Mouse (Mus musculus) kidney, postnatal 0 days (tissue): ENCODE results near the gene Csf2. TPM values are rescaled to one million over a fixed set of nuclear protein-coding genes. Genes with fewer than 3 reads are reported as not detected.

Experiments used
- ATAC-seq: fragments of 200-750 bp; cut with Nextera tagmentation; replicated peaks from 2 replicates; pipeline ENCODE4 v1.8.0; 2017; ENCODE audit warnings: low read depth, moderate number of reproducible peaks, moderate TSS enrichment, moderate library complexity; ENCODE audit not compliant: low FRiP score
- DNase-seq: peaks from one replicate; pipeline ENCODE4 v3.0.0-alpha.2; 2016; ENCODE audit warnings: low spot score
- H3K27ac ChIP-seq: fragments of 300-500 bp; sonication (generic); 2 replicates; pipeline ENCODE4 v1.5.1; 2014; ENCODE audit warnings: mild to moderate bottlenecking
- H3K27me3 ChIP-seq: fragments of 300-500 bp; sonication (generic); 2 replicates; pipeline ENCODE4 v1.6.1; 2014; ENCODE audit warnings: low read length, mixed read lengths; ENCODE audit not compliant: insufficient read depth
- H3K36me3 ChIP-seq: fragments of 300-500 bp; sonication (generic); 2 replicates; pipeline ENCODE4 v1.6.1; 2014; ENCODE audit warnings: low read length, mixed read lengths; ENCODE audit not compliant: insufficient read depth
- H3K4me1 ChIP-seq: fragments of 300-500 bp; sonication (generic); replicated peaks from 2 replicates; pipeline ENCODE4 v1.6.1; 2014; ENCODE audit warnings: antibody characterized with exemption, low read length, mixed read lengths; ENCODE audit not compliant: insufficient read depth
- H3K4me2 ChIP-seq: fragments of 300-500 bp; sonication (generic); 2 replicates; pipeline ENCODE4 v1.6.1; 2014; ENCODE audit warnings: mild to moderate bottlenecking, low read length, moderate library complexity, mixed read lengths
- H3K4me3 ChIP-seq: fragments of 300-500 bp; sonication (generic); replicated peaks from 2 replicates; pipeline ENCODE4 v1.5.1; 2014; ENCODE audit warnings: low read depth, low read length
- H3K9ac ChIP-seq: fragments of 300-500 bp; sonication (generic); 2 replicates; pipeline ENCODE4 v1.6.1; 2014; ENCODE audit warnings: low read depth, low read length
- H3K9me3 ChIP-seq: fragments of 300-500 bp; sonication (generic); replicated peaks from 2 replicates; pipeline ENCODE4 v1.6.1; 2016; ENCODE audit warnings: low read length, inconsistent platforms, mixed read lengths
- CTCF ChIP-seq: IDR thresholded peaks from 2 replicates; pipeline ENCODE4 v1.5.1; 2016; ENCODE audit warnings: antibody characterized with exemption, low read depth, mild to moderate bottlenecking, moderate library complexity
- WGBS: fragments of 180-500 bp; shearing (Covaris S2); extraction: QIAGEN DNeasy Blood & Tissue Kit; methylation state at CpG from one replicate; pipeline ENCODE4 v1.1.7; 2014; 5-methylcytosine and 5-hydroxymethylcytosine counted together
- polyA plus RNA-seq: library from polyadenylated mRNA; unstranded; fragments of >200 nt; fragmentation: Nextera tagmentation; extraction: Ambion mirVana; gene quantifications from 2 replicates; pipeline ENCODE4 v1.2.1, GENCODE M21; 2015

Gene Csf2
- polyA plus RNA-seq, 1 experiment from 2014 or later, result not detected

DNA sequence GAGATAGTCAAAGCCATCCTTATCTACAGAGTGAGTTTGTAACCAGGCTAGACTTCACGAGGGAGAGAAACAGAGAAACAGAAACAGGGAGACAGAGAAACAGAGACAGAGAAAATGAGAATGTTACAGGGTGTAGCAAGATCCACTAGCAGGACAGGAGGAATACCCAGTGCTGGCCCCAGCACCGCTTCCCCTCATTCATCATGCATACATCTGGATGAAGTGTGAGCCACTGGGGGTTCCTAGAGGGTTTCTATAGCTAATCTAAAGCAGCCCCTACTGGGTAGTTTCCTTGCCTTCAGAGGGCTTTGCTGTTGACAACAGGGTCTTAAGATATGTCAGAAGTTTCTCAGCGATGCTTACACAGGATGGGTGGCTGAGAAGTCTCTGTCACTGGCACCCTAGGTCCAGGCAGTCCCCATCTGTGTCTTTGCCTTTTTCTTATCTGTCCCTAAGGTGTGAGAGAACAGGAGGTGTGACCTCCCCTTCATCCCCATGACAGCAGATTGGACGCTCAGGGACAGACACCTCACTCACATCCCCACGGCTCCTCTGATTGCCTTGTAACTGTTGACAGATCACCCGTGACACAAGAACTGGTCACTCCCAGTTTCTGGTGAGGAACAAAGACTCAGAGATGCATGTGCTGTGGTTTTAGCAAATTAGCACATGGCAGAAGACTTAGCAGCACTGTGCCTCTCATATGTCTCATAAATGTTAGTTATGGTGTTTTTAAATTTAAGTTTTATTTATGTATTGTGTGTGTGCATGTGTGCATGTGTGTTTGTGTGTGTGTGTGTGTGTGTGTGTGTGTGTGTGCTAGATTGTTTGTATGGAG is 29.3 kb downstream of the Csf2 start:
- Histone ChIP-seq H3K9ac (no peak overlapping the region), H3K9me3 (no peaks in the 10 kb centered on the region), H3K4me2 (no peak overlapping the region), H3K36me3 (no peaks in the 10 kb centered on the region), H3K27ac (no peak overlapping the region), H3K4me3 (no peak overlapping the region), H3K4me1 (no peaks in the 10 kb centered on the region), H3K27me3 (no peaks in the 10 kb centered on the region)
- no peak for TF ChIP-seq CTCF
- no peak for ATAC-seq
- no peak for DNase-seq
- 38% methylated on average over 6 of the region's 6 CpGs for WGBS

DNA sequence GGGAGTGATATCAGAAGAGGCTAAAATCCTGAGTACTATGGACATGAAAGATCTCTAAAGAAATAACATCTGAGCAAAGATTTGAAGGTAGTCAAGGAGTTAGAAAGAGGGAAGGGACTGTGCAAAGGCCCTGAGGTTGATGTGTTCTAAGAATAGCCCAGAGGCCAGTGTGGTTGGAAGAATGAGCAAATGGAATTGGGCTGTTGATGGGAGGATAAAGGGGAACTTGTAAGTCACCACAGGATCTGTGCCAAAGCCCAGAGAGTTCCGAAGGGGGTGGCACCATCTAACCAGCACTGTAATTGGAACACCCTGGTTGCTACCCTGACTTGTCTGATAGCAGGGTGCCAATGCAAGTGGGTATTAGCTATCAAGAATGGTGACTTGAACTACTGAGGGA is 30.3 kb downstream of the Csf2 start:
- no peak for ATAC-seq
- Histone ChIP-seq H3K36me3 (no peaks in the 10 kb centered on the region), H3K27me3 (no peaks in the 10 kb centered on the region), H3K9ac (no peak overlapping the region), H3K27ac (no peak overlapping the region), H3K4me2 (no peak overlapping the region), H3K9me3 (no peaks in the 10 kb centered on the region), H3K4me1 (no peaks in the 10 kb centered on the region), H3K4me3 (no peak overlapping the region)
- no peak for DNase-seq
- no peak for TF ChIP-seq CTCF
- 92% methylated on average over 1 of the region's 1 CpGs for WGBS

DNA sequence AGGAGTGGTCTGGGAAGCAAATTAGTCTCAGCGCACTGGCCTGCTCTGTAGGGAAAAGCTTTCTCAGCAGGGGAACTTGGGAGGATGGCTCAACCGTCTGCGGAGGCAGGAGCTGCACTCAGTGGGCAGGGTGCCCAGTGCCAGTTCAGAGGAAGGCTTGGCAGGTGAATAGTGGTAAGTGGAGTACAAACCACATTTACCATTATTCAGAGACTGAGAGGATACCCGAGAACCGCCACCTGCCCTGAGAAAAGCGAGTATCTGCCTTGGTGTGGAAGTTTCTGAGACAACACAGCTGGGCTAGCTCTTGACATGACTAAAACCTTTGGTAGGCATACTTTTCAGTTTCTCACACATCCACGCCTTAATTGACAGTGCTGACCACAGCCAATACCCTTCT is 32.1 kb downstream of the Csf2 start:
- DNase-seq (no peak), ATAC-seq (no peak)
- whole genome bisulfite sequencing, result 63% methylated on average over 7 of the region's 7 CpGs
- TF ChIP-seq CTCF, result no peak
- Histone ChIP-seq H3K9me3 (no peaks in the 10 kb centered on the region), H3K4me2 (no peak overlapping the region), H3K9ac (no peak overlapping the region), H3K36me3 (no peaks in the 10 kb centered on the region), H3K4me1 (no peaks in the 10 kb centered on the region), H3K27me3 (no peaks in the 10 kb centered on the region), H3K4me3 (no peak overlapping the region), H3K27ac (no peak overlapping the region)

DNA sequence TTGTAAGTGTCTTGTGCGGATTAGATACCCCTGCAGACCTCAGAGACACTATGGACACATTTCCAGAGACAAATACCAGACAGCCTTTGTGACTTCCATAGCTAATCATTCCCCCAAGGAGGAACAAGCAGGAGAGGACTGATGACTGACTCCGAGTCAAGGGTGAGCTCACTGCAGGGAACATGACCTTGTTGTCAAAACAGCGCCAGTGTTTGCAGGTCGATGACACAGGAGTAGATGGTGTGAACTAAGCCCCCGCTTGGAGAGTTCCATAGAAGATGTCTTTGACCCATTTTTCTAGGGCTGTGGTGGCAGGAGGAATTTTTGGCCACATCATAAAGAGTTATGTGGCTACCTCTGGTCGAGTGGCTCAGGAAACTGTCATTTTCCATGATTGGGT is 33.4 kb downstream of the Csf2 start:
- Histone ChIP-seq H3K27me3 (no peaks in the 10 kb centered on the region), H3K4me2 (no peak overlapping the region), H3K9ac (no peak overlapping the region), H3K36me3 (no peaks in the 10 kb centered on the region), H3K27ac (no peak overlapping the region), H3K9me3 (no peaks in the 10 kb centered on the region), H3K4me3 (no peak overlapping the region), H3K4me1 (no peaks in the 10 kb centered on the region)
- DNase-seq (no peak), ATAC-seq (no peak)
- TF ChIP-seq CTCF, result no peak
- 71% methylated on average over 6 of the region's 6 CpGs for WGBS

DNA sequence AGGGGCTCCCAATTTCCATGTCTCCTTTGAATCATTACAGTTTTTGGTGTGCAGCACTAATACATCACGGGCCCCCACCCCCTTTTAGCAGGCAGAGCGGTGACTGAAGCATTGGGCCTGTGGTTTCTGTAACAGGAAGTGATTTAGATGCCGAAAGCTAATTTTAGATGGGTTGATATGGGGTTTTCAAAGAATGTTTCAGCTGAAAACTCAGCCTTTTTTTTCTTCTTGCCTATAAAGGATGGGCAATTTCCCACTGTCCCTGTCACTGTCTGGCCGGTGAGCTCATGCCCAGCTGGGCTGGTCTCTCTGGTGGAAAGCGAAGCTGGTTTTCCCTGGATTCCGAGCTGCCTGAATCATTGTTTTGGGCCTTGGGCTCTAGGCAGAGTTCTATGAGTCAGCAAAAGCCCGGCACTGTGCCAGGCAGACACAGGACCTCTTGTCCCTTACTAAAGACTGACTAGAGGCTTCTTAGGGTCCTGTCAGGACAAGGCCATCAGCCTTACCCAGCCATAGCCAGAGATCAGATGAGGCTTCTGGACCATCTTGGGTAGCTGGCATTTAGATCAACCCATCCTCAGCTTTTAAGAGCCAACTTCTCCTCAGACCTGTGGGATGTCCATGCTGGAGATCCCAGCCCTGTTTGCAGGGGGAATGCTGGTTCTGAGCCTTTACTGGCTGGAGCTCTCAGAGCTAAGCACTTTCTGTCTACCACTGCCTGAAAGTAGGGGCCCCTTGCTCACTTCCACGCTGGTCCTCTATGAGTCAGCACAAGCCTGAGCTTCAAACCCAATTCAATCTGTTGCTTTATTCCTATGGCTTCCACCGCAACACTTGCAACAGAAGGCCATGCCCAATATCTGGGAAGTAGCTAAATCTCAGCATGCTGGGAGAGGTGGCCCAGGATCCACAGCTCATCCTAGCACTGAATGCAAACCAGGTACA is 34.7 kb downstream of the Csf2 start:
- Histone ChIP-seq H3K36me3 (no peaks in the 10 kb centered on the region), H3K27me3 (no peaks in the 10 kb centered on the region), H3K27ac (0 out of 2 replicates have a peak overlapping the region, but pooled peaks have one; percentile 1), H3K4me1 (no peaks in the 10 kb centered on the region), H3K4me3 (no peak overlapping the region), H3K4me2 (no peak overlapping the region), H3K9me3 (no peaks in the 10 kb centered on the region), H3K9ac (no peak overlapping the region)
- DNase-seq (peak; percentile 30), ATAC-seq (no peak)
- TF ChIP-seq CTCF, result no peak
- WGBS, result 67% methylated on average over 9 of the region's 9 CpGs

DNA sequence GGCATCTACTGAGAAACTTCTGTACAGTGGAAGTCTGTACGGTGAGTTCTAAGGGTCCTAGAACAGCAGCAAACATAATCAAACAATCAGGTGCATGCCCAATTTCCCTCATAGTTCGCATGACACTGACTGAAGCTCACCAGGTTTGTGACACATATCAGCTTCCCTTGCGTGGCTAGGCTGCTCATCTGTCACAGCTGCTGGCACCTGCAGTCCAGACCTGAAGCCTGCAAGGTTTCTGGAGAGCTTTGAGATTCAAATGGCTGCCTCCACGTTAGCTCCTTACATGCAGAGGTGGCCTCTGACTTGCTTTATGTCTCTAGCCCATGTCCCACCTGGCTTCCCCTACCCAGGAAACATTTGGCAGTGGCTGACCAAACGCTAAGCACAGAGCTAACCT is 35.8 kb downstream of the Csf2 start:
- Histone ChIP-seq H3K27ac (no peak overlapping the region), H3K27me3 (no peaks in the 10 kb centered on the region), H3K9ac (no peak overlapping the region), H3K4me2 (no peak overlapping the region), H3K36me3 (no peaks in the 10 kb centered on the region), H3K4me3 (no peak overlapping the region), H3K4me1 (no peaks in the 10 kb centered on the region), H3K9me3 (no peaks in the 10 kb centered on the region)
- DNase-seq (no peak), ATAC-seq (no peak)
- WGBS, result 74% methylated on average over 5 of the region's 5 CpGs
- TF ChIP-seq CTCF, result no peak
